Mouse (Mus musculus) lung, adult 2 months (tissue): ENCODE results near the gene Carhsp1.

ENCODE experiments used
- CTCF ChIP-seq: fragments of 200-500 bp; IDR thresholded peaks from 2 replicates; pipeline ENCODE4 v1.5.1; 2011; ENCODE audit warnings: mild to moderate bottlenecking, low read length, control low read depth; ENCODE audit not compliant: insufficient read depth
- POLR2A ChIP-seq: fragments of 200-500 bp; IDR thresholded peaks from 2 replicates; pipeline ENCODE4 v1.6.1; 2011; ENCODE audit warnings: low read depth, mild to moderate bottlenecking, control low read depth, low read length, borderline replicate concordance; ENCODE audit errors: extremely low read depth

DNA sequence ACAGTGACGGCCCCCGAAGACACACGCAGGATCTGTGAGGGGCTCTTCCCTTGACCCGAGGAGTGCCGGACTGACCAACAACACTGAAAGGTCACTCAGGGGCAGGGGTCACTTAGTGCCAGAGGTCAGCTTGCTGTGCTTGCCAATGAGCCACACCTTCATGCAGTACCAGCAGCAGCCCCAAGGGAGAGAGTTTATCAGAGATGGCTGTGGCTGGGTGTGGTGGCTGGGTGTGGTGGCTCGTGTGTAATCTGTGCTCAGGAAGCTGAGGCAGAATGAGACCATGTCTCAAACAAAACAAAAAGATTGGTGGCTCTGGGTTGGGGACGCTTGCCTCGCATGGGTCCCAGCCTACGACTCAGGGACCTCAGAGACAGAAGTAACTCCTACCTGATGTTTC lies 16.4 kb downstream of the Carhsp1 start:
- 0 out of 2 replicates have a peak, but pooled peaks have one; percentile 13 for TF ChIP-seq CTCF
- TF ChIP-seq POLR2A, result no peak
